Mouse (Mus musculus): ENCODE results near the gene Ncbp2.
"Not testable (repeated sequence)": the region's sequence is repeated elsewhere in the genome, so short reads cannot be mapped to it uniquely, and the experiment has no call there.

The Ncbp2 gene

DNA sequence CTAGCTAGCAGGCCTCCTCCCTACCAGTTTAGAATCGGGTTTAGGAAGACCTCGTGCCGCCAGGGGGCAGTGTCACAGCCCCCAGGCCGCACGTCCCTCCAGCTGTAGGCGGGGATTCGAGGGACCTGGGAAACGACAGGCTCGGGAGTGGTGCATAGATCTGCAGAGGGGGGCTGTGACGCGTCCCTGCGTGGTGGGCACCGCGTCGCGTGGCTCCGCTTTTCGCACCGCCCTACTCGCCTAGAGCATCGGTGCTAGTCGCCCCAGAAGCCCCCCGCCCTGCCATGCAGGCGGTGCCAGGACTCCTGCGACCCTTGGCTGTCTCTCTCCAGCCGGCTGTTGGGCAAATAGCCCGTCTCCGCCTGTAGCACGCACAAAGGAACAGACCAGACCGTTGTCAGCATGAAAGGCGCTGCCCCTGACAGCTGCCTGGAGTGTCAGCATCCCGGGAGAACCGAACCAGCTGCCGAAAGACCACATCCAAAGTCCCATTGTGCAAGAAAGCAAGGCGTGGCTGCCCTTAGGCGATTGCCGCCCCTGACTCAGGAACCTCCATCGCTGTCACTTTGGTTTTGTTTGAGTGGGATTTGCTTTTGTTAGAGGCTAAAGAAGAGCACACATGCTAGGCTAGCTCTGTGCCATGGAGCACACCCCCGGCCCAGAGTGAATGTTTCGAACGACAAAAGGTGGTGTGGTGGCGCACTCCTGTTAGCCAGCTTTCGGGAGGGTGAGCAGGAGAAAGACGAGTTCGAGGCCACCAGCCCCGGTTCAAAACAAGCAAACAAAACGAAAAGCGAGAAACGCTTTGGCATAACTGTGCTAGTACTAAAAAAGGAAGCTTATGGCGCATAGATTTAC lies 15.2 kb upstream of the Ncbp2 start:
- in situ Hi-C loops (cut with MboI; ENCODE audit: low pct_unique_long_range_greater_than_20kb in 1 of 2, low sequenced_read_pairs in 2 of 2, unreplicated experiment in 1 of 2): no loop called here

DNA sequence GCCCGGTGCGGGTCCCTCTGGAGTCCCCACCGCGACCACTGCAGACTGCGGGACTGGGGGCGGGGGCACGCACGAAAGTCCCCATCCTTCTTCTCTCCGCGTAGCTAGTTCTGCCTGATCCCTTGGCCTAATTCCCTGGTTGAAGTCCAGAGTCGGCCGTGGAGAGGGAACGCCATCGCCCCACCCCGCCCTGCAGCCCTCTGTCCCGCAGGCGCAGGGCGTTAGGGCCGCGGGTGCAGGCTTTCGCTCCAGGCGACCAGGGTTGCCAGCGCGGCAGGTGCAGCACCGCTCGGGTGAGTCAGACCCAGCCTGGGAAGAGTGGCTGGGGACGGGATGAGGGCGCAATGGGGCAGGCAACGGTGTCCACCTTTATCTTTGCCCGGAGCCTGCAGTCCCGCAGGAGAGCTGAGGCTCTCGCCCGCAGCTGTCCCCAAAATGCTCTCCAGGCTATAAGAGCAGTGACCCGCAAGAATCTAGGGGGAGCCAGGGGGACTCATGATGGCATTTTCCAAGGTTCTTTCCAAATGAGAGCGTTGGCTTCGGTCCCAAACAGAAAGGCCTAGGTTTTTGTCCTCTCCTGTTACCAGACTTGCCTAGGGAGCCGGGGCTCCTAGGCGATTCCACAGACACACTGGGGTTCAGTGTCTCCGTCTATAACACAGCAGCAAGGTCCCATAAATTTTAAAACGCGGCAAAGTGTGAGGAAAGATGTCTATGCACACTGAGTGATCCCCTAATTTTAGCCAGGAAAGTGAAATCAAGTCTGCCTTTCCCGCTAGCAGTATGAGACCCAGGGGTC lies 14.4 kb upstream of the Ncbp2 start, which contains the start of gene Pigz:
Gene Pigz (plus strand): TSS at position 101 of the 799 bp plus-strand sequence.
- in situ Hi-C loops (cut with MboI; ENCODE audit: low pct_unique_long_range_greater_than_20kb in 1 of 2, low sequenced_read_pairs in 2 of 2, unreplicated experiment in 1 of 2): no loop called here

DNA sequence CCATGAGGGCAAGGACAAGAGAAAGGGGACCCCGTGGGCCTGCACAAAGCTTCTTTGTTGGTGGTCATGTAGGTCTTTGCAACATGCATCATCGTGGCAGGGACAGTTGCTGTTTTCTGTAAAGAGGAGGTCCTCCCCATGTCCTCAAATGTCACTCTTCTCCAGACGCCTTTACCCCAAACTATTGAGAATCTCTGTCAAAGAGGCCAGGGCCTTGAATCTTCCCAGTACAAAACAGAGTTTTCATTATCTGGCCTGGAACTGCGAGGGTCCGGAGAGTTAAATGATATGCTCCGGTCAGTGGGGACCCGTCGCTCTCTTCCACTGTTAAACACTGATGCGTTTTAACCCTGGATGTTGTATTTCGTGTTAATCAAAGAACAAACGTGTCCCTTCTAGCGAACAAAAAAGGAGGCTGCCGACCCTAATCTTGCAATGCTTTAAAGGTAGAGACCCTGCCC lies 13.7 kb upstream of the Ncbp2 start:
- in situ Hi-C loops (cut with MboI; ENCODE audit: low pct_unique_long_range_greater_than_20kb in 1 of 2, low sequenced_read_pairs in 2 of 2, unreplicated experiment in 1 of 2): no loop called here

DNA sequence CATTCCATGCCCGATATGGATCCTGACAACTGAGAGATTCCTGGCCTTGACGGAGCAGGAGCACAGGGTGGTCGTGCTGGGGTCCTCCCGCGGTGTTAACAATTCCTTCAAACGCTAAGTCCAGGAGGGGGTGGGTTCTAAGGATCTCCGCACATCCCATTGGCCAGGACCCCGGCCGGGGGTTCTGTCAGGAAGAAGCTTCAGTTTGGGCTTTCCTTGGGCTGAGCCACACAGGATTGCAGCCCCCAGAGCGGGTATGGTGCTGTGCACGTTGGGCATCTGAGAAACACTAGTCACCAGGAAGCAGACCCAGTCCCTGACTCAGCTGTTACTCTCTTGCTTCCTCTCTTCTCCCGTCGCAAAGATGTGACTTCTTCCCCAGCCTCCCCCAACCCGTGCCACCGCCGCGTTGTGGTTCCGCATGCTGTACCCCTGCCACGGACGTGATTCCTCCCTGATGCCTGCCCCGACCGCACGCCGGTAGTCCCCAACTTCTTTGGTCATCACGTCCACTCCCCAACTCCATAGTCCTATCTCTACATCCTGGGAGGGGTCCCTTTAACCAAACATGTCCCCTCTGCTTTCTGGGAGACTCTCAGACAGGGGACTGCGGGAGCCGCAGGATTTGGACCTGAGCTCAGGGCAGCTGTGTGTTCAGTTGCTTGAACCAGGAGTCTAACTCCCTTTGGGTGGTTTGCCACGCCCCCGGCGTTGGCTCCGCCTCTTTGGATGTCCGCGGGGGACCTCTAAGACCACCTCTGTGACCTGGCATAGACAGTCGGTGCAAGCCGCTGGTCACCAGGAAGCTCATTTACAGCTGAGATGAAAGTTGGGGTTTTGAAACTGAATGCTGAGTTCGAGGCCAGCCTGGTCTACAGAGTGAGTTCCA lies 13.0 kb upstream of the Ncbp2 start:
- in situ Hi-C loops (cut with MboI; ENCODE audit: low pct_unique_long_range_greater_than_20kb in 1 of 2, low sequenced_read_pairs in 2 of 2, unreplicated experiment in 1 of 2): no loop called here

DNA sequence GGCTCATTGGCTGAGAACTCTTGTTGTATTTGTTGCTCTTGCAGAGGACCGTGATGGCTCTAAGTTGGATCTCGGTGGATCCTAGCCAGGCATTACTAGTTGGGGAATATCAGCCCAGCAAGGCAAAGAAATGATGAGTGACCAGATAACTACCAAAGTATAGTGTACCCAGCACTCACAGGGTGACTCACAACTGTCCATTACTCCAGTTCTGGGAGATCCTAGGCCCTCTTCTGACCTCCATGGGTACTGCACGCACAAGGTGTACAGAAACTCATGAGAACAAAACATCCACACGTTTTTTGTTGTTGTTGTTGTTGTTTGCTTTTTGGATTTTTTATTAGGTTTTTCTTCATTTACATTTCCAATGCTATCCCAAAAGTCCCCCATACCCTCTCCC lies 11.7 kb upstream of the Ncbp2 start:
- in situ Hi-C loops (cut with MboI; ENCODE audit: low pct_unique_long_range_greater_than_20kb in 1 of 2, low sequenced_read_pairs in 2 of 2, unreplicated experiment in 1 of 2): no loop called here

DNA sequence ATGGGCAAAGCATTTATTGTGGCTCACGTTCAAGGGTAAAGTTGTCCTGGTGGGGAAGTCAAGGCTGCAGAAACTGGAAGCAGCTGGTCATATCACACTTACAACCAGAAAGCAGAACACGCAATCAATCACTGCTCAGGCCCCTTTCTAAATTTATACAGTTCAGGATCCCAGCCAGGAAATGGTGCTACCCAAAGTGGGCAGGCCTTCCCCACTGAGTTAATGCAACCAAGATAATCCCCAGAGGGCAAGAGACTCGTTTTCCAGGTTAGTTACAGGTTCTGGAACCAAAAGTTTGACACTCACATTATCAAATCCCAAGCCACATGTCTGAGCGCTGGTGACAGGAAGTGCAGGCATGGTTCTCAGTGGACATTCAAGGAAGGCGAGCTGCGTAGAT lies 9.5 kb upstream of the Ncbp2 start:
- in situ Hi-C loops (cut with MboI; ENCODE audit: low pct_unique_long_range_greater_than_20kb in 1 of 2, low sequenced_read_pairs in 2 of 2, unreplicated experiment in 1 of 2): no loop called here

DNA sequence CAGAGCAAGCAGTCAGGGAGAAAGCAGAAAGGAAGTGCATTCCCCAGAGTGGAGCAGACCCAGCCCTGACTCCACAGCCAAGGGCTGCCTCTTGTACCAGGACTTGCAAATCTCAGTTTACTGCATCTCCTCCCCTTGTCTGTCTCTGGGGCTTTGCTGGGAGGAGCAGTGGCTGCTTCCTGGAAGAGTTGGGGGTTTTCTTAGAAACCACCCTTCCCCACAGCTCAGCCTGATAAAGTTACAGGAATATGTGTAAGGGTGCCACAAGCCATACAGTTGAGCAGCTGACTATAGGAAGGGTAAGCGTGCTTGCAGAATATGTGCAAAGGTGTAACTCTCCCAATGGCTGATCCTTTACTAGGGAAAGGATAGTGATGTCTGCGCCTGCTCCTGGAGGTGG lies 7.7 kb upstream of the Ncbp2 start:
- in situ Hi-C loops (cut with MboI; ENCODE audit: low pct_unique_long_range_greater_than_20kb in 1 of 2, low sequenced_read_pairs in 2 of 2, unreplicated experiment in 1 of 2): no loop called here

DNA sequence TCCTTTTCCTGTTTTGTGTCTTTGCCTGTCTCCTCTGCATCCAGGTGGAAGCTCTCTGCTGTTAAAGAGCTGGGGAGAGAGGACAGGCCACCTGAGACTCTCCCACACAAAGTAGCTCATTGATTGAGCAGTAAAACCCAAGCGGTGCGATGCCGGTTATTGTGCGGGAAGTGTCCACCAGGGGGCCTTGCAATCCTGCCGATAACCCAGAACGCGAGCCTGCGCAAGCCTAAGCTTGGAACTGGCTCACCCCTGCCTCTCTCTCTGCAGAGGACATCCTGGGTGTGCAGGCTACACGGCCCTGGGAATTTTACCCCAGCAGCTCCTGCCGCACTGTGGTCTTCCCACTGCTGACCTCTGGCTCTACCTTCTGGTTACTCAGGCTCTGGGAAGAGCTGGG lies 4.3 kb upstream of the Ncbp2 start:
- in situ Hi-C loops (cut with MboI; ENCODE audit: low pct_unique_long_range_greater_than_20kb in 1 of 2, low sequenced_read_pairs in 2 of 2, unreplicated experiment in 1 of 2): no loop called here

DNA sequence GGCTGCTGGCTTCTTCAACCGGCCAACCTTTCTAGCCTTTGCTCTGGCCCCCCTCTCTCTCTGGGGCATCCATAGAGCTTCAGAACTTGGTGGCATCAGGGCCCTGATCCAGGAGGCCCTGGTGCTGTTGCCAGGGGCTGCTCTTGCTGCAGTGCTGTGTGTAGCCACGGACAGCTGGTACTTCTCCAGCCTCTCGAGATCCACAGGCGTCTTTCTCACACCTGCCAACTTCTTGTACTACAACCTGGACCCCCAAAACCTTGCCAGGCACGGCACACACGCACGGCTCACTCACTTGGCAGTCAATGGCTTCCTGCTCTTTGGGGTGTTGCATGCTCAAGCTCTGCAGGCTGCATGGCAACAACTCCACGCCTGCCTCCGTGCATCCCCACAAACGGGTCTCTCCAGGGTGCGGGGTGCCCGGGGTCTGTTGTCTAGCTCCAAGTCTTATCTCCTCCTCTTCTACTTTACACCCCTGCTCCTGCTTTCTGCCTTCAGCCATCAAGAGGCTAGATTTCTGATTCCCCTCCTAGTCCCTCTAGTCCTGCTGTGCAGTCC lies 3.5 kb upstream of the Ncbp2 start:
- in situ Hi-C loops (cut with MboI; ENCODE audit: low pct_unique_long_range_greater_than_20kb in 1 of 2, low sequenced_read_pairs in 2 of 2, unreplicated experiment in 1 of 2): no loop called here

DNA sequence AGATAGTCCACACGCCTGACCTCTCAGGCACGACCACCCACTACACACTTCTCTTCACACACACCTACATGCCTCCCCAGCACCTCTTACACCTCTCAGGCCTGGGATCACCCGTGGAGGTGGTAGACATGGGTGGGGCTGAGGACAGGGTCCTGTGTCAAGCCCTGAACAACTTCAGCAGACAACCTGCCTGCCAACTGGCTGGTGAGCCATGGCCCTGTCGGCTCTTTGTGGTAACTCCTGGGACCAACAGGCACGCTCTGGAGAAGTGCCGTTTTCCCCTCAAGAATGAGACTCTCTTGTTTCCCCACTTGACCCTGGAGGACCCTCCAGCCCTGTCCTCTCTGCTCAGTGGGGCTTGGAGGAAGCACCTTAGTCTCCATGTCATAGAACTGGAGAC lies 2.9 kb upstream of the Ncbp2 start:
- in situ Hi-C loops (cut with MboI; ENCODE audit: low pct_unique_long_range_greater_than_20kb in 1 of 2, low sequenced_read_pairs in 2 of 2, unreplicated experiment in 1 of 2): no loop called here

DNA sequence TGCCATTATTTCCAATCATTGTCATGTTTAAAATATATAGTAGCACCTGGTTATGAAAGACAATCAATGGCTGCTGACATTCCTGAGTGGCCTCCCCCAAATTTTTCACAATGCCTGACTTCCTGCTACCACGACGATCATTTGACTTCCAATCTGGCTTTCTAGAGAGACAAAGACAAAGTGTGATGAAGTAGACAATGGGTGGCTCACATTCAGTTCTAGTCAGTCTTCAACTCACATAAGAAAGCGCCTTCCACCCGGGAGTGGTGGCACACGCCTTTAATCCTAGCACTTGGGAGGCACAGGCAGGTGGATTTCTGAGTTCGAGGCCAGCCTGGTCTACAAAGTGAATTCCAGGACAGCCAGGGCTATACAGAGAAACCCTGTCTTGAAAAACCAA lies 2.3 kb upstream of the Ncbp2 start:
- in situ Hi-C loops (cut with MboI; ENCODE audit: low pct_unique_long_range_greater_than_20kb in 1 of 2, low sequenced_read_pairs in 2 of 2, unreplicated experiment in 1 of 2): not testable (repeated sequence)

DNA sequence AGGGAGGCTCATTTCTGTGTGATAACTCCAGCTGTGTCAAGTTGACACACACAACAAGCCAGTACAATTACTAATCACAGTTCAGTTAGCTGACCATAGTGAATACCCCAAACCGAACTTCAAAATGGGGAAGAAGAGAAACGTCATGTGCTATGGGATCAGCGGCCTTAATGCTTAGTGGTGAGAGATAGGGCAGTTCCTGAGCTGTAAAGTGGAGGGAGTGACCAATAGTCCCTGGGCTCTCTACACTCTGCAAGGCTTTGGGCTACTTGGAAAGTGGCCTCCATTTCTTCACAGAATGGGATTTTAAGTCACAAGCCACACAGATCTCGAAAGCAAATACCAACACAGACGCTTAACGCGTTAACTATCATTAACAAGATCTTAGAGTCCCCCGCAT lies 980 bp upstream of the Ncbp2 start:
- in situ Hi-C loops (cut with MboI; ENCODE audit: low pct_unique_long_range_greater_than_20kb in 1 of 2, low sequenced_read_pairs in 2 of 2, unreplicated experiment in 1 of 2): no loop called here

DNA sequence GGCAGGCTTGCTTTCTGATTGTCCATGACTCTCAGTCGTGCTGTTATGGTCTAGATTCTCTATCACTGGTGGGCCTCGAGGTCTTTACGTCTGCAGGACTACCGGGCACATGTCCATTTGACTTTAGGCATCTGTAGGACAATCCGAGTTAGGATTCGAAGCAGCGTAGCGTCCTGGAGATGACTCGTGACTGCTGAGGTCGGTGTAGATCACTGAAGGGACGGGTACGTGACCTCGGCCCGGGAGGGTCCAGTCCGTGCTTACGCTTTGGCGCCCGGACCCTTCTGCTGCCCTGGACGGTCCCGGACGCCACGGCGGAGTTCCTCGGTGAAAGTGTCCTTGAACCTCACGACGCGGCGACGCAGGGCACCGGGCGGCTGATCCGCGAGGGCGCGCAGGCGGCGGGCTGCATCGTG lies 404 bp upstream of the Ncbp2 start:
- in situ Hi-C loops (cut with MboI; ENCODE audit: low pct_unique_long_range_greater_than_20kb in 1 of 2, low sequenced_read_pairs in 2 of 2, unreplicated experiment in 1 of 2): no loop called here

DNA sequence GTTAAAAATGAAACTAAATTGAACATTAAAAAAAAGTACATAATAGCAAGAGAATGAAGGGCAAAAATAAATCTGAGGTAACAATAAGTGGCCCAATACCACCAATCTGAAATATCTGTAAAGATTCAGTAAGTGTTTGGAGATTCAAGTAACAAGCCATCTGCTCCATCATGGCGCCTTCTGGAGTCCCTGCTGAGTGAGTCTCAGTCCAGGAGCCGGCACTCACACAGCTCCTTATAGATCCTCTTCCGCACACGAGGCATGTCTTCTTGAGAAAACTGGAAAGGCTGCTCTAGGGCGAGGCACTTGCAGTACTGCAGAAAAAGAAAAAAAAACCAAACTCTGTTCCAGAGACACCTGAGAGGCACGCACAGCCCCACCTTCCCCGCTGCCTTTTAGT lies 14.9 kb downstream of the Ncbp2 start:
- in situ Hi-C loops (cut with MboI; ENCODE audit: low pct_unique_long_range_greater_than_20kb in 1 of 2, low sequenced_read_pairs in 2 of 2, unreplicated experiment in 1 of 2): no loop called here

DNA sequence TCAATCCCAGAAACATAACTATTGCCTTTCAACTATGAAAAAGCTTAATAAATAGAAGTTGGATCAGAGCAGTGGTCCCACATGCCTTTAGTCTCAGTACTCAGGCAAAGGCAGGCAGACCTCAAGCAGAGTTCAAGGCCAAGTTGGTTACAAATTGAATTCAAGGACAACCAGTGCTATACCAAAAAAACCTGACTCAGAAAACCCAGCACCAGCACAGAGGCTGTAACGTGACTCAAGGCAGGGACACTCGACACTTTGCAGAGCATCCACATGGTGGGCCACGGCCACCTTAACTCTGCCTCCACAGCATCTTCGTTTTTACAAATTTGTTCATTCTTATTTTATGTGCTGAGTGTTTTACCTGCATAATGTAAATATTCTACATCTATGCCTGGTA lies 26.9 kb downstream of the Ncbp2 start:
- in situ Hi-C loops (cut with MboI; ENCODE audit: low pct_unique_long_range_greater_than_20kb in 1 of 2, low sequenced_read_pairs in 2 of 2, unreplicated experiment in 1 of 2): no loop called here

DNA sequence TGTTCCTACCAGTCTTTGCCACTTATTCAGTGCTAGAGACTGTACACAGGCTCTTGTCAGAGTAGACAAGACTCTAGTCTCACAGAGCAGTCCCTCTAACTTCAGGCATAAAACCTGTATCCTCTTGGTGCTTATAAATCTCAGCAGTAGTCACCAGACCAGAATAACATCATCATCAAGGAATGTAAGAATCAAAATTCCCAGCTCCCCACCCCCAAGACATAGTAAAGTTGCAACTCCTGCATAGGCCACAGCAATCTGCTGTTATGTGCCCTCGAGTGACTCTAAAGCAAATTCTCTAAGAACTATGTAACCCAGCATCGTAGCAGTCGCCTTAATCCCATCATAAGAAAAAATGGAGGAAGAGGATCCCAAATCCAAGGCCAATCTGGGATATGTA lies 31.2 kb downstream of the Ncbp2 start:
- in situ Hi-C loops (cut with MboI; ENCODE audit: low pct_unique_long_range_greater_than_20kb in 1 of 2, low sequenced_read_pairs in 2 of 2, unreplicated experiment in 1 of 2): no loop called here

DNA sequence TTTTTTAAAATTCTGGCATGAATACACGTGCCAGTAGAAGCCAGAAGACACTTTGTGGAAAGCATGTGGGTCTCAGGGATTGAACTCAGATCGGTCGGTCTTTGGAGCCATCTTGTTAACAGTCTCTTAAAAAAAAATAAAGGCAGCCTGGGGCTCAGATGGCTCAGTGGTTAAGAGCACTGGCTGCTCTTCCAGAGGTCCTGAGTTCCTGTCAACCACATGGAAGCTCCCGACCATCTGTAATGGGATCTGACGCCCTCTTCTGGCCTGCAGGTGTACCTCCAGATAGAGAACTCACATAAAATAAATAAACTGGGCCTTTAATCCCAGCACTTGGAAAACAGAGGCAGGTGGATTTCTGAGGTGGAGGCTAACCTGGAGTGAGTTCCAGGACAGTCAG lies 32.6 kb downstream of the Ncbp2 start:
- in situ Hi-C loops (cut with MboI; ENCODE audit: low pct_unique_long_range_greater_than_20kb in 1 of 2, low sequenced_read_pairs in 2 of 2, unreplicated experiment in 1 of 2): no loop called here

DNA sequence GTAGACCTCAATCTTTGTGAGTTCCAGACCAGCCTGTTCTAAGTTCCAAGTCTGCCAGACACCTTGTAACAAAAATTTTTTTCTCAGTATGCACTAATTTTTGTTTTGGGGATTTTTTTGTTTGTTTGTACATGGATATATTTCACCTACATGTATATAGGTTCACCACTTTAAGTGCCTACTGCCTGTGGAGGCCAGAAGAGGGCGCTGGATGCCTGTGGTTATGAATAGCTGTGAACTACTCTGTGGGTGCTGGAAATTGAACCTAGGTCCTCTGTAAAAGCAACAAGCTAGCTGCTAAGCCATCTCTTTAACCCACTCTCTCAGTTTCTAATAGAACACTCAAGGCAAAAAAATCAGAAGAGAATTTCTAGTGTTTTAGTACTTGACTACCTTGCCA lies 43.7 kb downstream of the Ncbp2 start:
- in situ Hi-C loops (cut with MboI; ENCODE audit: low pct_unique_long_range_greater_than_20kb in 1 of 2, low sequenced_read_pairs in 2 of 2, unreplicated experiment in 1 of 2): no loop called here

DNA sequence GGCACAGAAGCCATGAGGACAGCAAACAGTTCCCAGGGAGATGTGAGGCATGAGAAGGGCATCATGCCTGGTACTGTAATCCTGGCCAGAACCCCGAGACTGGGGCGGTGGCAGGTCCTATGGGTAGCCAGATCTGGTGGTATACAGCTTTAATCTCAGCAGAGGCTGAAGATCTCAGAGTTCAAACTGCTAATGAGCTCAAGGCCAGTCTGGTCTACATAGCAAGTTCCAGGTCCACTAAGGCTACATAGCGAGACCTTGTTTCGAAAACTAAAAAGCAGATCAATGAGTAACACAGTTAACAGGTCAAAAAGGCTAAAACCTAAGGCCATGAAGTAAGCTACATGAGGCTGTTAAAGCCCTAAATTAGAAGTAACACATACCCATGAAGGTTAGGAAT lies 44.9 kb downstream of the Ncbp2 start:
- in situ Hi-C loops (cut with MboI; ENCODE audit: low pct_unique_long_range_greater_than_20kb in 1 of 2, low sequenced_read_pairs in 2 of 2, unreplicated experiment in 1 of 2): no loop called here

Measured in mouse embryonic stem cell (cell line).